Mouse (Mus musculus) spleen, postnatal 36 days (tissue): ENCODE measurements at regions not wholly inside any gene's neighbourhood (a gene's known extent, or its start where the extent isn't known, plus 50 kb on each side); places are given as distances from the start of the nearest gene placed in this dataset.
A peak's percentile ranks its signal among the peaks of the same experiment; 100 is the strongest.

Experiments used
- DNase-seq, 2 experiments: peaks; one replicate each; pipeline ENCODE4 v3.0.0; 2022; ENCODE audit warnings: low spot score in 2 of 2, mixed read lengths in 1 of 2

GRCm38 (mm10) chr14:114863585-114863984 is 228.4 kb upstream of the Gpc5 start:
- no peak for DNase-seq

- no peak for DNase-seq
Observed at GRCm38 (mm10) chr14:114864102-114864501, 227.9 kb upstream of the Gpc5 start.

- no peak for DNase-seq
Observed at GRCm38 (mm10) chr14:114869233-114869632, 222.8 kb upstream of the Gpc5 start.

GRCm38 (mm10) chr14:114875101-114875500 is 216.9 kb upstream of the Gpc5 start:
- no peak for DNase-seq

GRCm38 (mm10) chr14:114876427-114876826 is 215.6 kb upstream of the Gpc5 start:
- no peak for DNase-seq

- no peak for DNase-seq
Observed at GRCm38 (mm10) chr14:114877477-114877876, 214.5 kb upstream of the Gpc5 start.

GRCm38 (mm10) chr14:114880291-114880690 is 211.7 kb upstream of the Gpc5 start:
- DNase-seq, result no peak

- no peak for DNase-seq
Observed at GRCm38 (mm10) chr14:114904109-114904508, 187.9 kb upstream of the Gpc5 start.

GRCm38 (mm10) chr14:114912271-114912670 is 179.7 kb upstream of the Gpc5 start:
- no peak for DNase-seq

- DNase-seq, result no peak
Observed at GRCm38 (mm10) chr14:114913238-114913637, 178.8 kb upstream of the Gpc5 start.

- DNase-seq, result no peak
Observed at GRCm38 (mm10) chr14:114945744-114946143, 146.3 kb upstream of the Gpc5 start.

- DNase-seq, result peak; percentile 26 to 40
Observed at GRCm38 (mm10) chr14:114946321-114946720, 145.7 kb upstream of the Gpc5 start.

GRCm38 (mm10) chr14:114948341-114949155 is 143.5 kb upstream of the Gpc5 start:
- DNase-seq, result peak; percentile 23 to 26

- DNase-seq, result no peak
Observed at GRCm38 (mm10) chr14:114949156-114949496, 142.9 kb upstream of the Gpc5 start.

GRCm38 (mm10) chr14:114952280-114952679 is 139.7 kb upstream of the Gpc5 start:
- no peak for DNase-seq

GRCm38 (mm10) chr14:114953070-114953665 is 138.8 kb upstream of the Gpc5 start:
- DNase-seq, result no peak

GRCm38 (mm10) chr14:114954287-114954686 is 137.7 kb upstream of the Gpc5 start:
- no peak for DNase-seq

GRCm38 (mm10) chr14:114955572-114955971 is 136.4 kb upstream of the Gpc5 start:
- DNase-seq, result no peak

- DNase-seq, result no peak
Observed at GRCm38 (mm10) chr14:114960273-114960672, 131.7 kb upstream of the Gpc5 start.

GRCm38 (mm10) chr14:114965941-114966340 is 126.1 kb upstream of the Gpc5 start:
- DNase-seq, result no peak

GRCm38 (mm10) chr14:114969020-114969419 is 123.0 kb upstream of the Gpc5 start:
- DNase-seq, result no peak

- no peak for DNase-seq
Observed at GRCm38 (mm10) chr14:114981120-114981519, 110.9 kb upstream of the Gpc5 start.

- no peak for DNase-seq
Observed at GRCm38 (mm10) chr14:115003223-115003622, 88.8 kb upstream of the Gpc5 start.
